Mouse (Mus musculus): ENCODE data around the gene Aldoc.

Aldoc gene

DNA sequence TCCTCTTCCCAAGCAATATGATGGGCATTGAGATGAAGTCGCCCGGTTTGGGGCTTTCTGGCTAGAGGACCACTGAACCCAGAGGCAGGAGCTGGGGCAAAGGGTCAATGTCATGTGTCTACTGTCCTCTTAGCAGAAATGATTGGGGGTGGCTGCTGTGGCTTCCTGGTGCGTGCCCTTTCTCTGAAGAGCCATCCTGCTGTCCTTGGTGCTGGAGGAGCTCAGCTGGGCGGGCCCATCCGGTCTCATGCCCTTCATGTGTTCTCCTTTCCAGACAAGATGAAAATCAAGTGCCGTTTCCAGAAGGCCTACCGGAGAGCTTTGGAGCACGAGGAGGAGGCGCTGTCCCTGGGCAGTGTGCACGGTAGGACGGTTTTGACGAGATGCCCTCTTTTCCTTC, 9.9 kb downstream of the Aldoc start:
- no peak for DNase-seq (ENCODE audit: low spot score in 2 of 2)

DNA sequence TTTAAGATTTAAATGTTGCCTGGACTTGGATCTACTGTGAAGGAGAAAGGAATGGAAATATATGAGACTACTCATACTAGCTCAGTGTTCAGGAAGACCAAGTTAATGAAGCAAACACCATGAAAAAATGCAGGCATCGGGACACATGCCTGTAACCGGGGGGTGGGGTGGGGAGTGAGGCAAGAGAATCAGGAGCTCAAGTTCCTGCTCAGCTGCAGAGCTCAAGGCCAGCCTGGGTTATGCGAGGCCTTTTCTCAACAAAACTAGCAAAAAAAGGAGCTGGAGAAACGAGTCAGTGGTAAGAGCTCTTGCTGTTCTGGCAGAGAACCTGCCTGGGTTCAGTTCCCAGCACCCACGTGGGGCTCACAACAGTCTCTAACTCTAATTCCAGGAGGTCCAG, 11.2 kb downstream of the Aldoc start:
- no peak for DNase-seq (ENCODE audit: low spot score in 2 of 2)

DNA sequence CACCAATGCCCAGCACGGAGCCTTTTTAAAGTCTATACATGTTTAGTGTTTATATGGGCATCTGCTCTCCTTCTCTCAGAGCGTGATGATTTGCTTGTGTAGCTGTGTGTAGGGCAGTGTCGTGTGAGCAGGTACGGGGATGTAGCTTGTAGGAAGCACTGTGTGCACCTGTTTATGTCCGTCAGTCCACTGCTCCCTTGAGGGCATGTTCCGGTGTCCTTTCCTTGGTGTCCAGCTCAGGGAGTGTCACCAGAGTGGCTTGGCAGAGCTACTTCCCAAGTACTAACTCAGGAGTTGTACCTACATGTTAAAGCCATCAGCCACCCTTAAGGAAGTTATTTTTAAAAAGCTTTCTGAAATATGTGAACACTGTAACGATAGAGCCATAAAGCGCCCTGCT, 14.3 kb downstream of the Aldoc start:
- DNase-seq (ENCODE audit: low spot score in 2 of 2), result no peak

DNA sequence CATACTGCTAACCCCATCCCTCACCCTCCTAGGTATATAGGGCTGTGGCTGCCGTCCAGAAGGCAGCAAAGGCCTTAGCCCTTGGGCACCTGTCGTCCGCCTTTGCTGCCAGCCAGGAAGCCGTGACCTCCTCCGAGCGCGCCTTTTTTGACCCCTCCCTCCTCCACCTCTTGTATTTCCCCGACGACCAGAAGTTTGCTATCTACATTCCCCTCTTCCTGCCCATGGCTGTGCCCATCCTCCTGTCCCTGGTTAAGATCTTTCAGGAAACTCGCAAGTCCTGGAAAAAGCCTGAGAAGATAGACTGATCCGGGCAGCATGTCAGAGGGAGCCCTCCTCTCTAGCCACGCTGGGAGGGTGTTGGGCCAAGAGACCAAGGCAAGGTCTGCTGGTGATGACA, 18.9 kb downstream of the Aldoc start:
- DNase-seq (ENCODE audit: low spot score in 2 of 2), result no peak

DNA sequence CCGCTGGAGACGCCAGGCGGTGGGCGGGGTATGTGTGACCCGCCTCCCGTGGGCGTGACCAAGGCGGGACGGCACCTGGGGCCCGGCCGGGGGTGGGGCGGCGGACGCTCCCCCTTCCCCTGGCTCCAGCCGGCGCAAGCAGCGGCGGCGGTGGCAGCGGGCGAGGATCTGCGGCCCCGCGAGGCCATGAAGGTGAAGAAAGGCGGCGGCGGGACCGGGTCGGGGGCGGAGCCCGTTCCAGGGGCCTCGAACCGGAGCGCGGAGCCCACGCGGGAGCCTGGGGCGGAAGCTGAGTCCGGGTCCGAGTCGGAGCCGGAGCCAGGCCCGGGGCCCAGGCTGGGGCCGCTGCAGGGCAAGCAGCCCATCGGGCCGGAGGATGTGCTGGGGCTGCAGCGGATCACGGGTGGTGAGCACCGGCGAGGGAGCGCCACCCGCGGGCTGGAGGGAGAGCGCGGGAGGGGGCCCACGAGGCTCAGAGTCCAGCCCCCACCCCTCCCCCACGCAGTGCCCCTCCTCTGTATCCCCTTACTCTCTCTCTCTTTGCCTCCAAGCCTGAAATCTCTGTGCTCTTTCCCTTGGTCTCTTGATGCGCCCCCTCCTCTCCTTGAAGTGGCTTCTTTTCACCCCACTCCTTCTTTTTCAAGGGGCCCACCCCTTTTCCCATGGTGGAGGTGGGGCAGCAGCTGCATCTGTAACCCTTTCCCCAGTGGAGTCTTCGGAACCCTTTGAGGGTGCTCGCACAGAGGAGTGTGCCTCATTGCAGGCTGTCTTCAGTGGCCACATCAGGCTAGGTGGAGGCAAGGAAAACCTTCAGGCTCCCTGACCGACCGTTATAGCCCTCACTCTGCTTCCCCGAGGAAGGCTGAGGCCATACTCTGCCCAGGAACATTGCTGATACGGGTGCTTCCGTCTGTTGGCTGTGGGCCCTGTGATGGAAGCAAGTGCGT, 20.9 kb downstream of the Aldoc start, which contains the start of gene Unc119:
TSS of gene Unc119 (plus strand) at position 102 of the 947 bp plus-strand sequence.
- peak; percentile 37 to 53 for DNase-seq (ENCODE audit: low spot score in 2 of 2)

DNA sequence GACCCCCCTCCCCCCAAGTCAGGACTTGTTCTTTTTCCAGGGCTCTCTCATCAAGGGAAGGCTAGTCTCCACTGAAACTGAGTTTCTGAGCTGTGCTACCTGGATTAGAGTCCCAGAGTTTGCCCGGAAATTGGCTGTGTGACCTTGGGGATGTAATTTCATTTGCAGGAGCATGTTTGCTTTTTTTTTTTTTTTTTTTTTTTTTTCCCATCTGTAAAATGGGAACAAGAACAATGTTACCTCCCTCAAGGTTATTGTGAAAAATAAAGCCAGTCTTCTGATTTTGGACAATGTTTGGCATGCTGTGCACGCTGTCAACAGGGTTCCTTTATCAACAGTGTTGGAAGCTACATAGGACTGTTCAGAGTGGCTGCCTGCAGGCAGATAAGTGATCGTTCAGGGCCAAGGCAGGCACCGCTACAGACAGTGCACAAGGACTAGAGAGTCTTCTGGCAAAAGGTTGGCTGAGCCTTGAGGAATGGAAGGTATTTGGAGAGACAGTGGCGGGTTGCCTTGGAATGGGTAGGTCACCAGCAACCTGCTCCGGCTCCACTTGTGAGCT, 21.6 kb downstream of the Aldoc start:
- no peak for DNase-seq (ENCODE audit: low spot score in 2 of 2)

DNA sequence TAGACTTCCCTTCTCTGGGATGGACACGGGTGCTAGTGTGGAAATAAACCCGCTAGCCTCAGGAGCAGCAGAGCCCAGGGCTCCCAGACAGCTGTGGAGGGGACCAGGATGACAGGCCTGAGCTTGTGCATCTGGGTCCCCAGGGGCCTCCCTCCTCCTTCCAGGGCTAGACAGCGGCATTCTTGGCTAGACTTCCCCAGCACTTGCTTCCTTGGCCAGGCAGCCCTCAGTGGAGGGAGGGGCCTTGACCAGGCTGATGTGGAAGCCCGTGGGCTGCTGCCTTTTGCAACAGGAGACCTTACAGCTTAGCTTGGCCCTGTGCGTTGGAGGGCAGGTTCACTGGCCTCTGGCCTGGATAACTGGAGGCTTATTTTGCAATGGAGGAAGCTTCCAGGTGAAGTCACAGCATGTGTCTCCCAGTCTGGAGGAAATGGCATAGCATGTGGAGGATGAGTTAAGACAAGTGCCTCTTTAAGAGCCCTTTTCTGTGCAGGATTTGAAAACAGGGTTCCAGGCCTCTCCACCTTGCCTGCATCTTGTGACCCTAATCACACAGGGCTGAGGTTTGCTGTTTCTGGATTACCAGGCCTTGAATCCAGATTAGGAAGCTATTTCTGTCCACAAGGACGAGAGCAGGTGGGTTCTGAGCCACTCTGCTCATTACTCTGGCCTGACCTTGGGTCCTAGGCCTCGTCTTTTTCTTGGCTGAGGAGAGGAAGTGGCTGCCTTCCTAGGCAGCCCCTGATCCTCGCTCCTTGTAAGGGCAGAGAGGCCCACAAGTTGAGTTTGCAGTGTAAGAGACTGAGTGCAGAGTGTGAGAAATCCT, 22.3 kb downstream of the Aldoc start:
- no peak for DNase-seq (ENCODE audit: low spot score in 2 of 2)

DNA sequence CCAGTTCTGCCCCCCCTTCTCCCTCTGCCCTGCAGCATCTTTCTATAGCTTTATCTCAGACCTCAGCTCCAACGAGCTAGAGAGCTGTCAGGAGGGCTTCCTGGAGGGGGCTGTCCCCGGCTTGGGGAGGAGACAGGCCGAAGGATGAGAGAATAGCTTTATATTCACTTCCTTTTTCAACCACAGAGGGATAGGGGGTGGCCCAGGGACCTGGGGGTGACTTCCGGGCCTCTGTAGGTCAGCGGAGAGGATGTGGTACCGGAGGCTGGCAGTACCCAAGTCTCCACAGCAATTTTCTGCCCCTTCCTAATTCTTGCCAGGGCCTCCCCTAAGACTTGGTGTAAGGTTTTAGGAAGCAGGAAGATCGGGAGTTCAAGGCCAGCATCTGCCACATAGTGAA, 23.0 kb downstream of the Aldoc start:
- DNase-seq (ENCODE audit: low spot score in 2 of 2), result no peak

DNA sequence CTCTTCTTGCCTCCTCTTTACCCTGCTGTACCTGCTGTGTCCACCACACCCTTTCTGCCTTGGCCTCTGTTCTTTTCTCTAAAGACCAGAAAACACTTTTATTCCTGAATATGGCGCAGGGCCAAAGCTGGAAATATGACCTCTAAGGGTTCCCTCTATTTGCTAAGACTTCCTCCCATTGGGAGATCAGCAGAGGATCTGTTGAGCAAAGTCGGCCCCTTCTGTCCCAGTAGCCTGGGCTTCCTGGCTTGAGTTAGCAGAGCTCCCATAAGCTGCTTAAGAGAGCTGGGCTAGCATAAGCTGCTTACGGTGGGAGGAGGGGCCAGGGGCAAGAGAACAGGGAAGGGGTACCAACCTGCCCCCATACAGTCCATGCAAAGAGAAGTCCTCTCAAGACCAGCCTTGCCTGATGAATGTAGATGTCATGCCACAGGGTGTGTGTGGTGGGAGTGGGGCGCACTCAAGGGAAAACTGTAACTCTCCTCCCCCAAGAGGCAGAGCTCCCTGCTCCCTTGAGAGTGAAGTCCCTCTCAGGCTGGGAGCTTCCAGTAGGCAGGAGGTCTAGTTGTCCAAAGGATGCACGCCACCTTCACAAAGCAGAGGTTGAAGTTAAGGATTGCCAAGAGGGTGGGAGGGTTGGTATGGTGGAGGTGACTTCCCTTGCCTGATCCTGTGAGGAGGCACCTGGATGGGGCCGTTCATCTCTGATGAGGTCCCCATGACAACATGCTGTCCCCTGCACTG, 23.7 kb downstream of the Aldoc start:
- no peak for DNase-seq (ENCODE audit: low spot score in 2 of 2)

DNA sequence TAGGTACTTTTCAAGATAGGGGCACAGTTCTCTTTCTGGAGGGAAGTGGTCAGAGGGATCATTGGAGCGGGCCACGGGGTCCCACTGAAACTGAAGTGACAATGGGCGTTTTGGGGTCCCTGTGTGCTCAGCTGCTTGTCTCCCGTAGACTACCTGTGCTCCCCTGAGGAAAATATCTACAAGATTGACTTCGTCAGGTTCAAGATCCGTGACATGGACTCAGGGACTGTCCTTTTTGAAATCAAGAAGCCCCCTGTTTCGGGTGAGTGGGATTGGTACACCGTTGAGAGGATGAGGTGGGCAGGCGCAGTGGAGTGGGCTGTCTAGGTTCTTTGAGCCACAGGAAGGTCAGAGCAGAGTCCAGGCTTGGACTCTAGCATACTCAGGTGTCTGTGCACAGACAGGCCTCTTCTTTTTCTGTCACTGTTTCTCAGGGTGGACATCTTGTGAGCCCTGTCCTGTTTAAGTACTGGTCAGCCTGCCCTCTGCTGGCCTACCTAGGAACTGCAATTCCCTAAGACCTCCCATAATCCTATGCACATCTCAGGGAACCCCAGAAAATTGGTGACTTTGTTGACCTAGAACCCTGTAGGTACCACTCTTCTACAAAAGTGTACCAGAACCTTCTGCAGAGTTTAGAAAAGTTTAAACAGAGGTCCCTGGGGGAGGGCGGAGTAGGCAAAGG, 24.4 kb downstream of the Aldoc start:
- no peak for DNase-seq (ENCODE audit: low spot score in 2 of 2)

DNA sequence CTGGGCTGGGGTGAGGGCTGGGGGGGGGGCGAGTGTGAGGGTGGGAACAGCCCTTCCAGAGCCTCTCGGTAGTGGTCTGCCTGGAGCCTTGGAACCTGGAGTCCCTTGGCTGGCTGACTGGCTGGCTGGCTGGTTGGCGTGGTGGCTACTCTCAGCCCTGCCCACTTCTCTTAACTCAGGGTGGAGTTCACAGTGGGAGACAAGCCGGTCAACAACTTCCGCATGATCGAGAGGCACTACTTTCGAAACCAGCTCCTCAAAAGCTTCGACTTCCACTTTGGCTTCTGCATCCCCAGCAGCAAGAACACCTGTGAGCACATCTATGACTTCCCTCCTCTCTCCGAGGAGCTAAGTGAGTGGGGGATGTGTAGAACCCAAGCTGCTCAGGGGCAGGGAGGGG, 25.1 kb downstream of the Aldoc start:
- DNase-seq (ENCODE audit: low spot score in 2 of 2), result no peak

DNA sequence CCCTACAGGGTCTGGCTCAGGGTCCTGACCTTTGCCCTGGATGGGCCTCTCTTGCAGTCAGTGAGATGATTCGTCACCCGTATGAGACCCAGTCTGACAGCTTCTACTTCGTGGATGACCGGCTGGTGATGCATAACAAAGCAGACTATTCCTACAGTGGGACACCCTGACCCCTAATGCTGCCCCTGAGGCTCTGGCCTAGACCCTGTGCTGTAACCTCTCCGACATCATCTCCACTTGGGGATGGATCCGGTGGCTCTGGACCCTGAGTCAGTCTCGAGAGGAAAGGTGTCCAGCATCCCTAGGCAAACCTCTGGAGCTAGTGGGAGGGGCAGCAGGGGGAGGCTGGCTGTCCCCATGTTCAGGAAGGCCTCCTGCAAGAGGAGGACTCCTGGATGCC, 25.7 kb downstream of the Aldoc start:
- no peak for DNase-seq (ENCODE audit: low spot score in 2 of 2)

DNA sequence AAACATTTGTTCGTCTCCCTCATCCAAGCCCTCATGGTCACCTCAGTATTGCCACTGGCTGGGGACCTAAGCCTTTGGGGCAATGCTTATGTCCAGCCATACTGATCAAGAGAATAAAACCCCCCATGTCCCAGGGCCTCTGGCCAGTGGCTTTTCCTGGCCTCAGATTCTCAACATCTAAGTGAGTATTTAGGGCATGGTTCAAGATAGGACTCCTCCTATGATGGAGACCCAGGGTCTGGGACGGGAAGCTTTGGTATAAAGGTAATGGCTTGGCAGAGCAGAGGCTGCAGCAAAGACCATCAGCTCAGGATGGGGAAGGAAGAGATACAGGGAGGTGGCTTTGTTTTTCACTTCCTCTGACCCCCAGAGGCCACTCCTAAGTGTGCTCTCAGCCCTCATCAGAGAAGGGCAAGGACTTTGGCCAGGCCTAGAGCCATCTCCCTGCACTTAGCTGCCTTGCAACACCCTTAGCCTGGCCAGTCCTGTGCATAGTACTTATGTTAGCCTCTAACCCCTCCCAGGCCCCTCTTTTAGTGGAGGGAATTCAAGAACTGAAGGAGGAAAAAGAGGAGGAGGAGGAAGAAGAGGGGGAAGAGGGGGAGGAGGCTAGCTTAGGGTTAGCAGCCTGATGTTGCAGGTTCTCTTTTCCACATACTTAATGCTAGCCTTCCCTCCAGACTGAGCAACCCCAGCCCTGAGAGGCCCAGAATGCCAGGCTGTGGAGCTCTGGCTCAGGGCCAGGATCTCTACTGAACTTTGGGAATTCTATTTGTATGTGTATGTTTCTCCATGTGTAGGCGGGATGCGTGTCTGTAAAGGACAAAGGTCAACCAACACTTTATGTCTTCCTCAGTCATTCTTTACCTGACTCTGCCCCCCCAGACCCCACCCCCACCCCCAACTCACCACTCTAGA, 26.9 kb downstream of the Aldoc start:
- DNase-seq (ENCODE audit: low spot score in 2 of 2), result no peak

DNA sequence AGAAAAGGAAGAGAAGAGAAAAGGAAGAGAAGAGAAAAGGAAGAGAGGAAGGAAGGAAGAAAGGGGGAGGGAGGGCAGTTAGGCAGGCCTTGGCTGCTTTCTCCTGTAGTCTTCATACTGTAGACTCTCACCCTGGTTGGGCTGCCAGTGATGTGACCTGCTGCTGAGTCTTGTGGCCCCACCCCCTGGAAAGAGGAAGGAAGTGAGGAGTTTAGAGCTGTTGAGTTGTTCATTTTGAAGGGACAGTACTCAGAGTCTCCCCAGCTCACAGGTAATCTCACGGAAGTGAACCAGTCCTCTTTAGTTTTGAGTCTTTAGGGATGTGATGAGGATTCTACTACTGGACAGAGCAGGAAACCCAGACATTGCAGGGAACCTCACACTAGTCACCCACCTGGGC, 30.3 kb downstream of the Aldoc start:
- no peak for DNase-seq (ENCODE audit: low spot score in 2 of 2)

DNA sequence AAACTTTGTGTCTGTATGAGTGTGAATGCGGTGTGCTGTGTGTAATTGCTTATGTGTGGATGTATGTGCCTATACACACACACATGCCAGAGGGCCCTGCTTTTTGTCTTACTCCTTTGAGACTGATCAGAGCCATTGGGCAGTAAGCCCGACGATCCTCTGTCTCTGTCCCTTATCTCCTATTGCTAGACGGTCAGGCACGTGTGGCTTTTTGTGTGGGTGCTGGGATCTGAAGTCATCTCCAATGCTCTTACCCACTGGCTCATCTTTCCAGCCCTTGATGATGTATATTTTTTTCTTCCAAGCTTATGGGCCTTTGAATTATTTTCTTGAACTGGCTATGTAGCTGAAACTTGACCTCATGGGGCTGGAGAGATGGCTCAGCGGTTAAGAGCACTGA, 32.1 kb downstream of the Aldoc start:
- no peak for DNase-seq (ENCODE audit: low spot score in 2 of 2)

DNA sequence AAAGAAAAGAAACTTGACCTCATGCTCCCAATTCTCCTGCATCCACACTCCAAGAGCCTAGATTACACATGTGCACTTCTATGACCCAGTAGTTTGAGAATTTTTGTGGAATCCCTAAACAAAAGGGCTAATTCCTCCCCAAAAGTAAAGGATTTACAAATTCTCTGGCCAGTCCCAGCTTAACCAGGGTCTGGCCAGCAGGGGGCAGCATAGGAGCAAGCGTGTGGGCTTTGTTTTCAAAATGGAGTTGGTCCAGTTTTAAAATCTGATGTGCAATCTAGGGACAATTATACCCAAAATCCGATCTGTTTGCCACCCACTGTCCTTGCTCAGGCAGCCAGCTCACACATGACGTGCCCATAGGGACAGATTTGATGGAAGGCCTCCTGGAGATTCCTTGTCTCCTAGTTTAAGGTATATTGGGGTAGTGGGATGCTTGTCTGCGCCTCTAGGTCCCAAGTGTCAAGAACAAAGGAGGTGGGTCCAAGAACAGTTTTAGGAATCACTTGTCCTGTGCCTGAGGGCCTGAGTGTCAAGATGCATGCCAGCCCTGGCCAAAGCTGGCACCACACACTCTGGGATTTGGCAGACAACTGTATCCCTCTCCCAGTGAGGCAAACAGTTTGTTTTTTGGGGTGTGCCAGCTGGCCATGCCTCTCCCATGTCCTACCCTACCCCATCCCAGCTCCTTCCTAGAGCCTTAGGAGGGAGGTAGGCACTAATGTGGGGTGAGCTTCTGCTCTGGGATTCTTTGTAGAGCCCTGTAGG, 32.9 kb downstream of the Aldoc start:
- DNase-seq (ENCODE audit: low spot score in 2 of 2), result no peak

DNA sequence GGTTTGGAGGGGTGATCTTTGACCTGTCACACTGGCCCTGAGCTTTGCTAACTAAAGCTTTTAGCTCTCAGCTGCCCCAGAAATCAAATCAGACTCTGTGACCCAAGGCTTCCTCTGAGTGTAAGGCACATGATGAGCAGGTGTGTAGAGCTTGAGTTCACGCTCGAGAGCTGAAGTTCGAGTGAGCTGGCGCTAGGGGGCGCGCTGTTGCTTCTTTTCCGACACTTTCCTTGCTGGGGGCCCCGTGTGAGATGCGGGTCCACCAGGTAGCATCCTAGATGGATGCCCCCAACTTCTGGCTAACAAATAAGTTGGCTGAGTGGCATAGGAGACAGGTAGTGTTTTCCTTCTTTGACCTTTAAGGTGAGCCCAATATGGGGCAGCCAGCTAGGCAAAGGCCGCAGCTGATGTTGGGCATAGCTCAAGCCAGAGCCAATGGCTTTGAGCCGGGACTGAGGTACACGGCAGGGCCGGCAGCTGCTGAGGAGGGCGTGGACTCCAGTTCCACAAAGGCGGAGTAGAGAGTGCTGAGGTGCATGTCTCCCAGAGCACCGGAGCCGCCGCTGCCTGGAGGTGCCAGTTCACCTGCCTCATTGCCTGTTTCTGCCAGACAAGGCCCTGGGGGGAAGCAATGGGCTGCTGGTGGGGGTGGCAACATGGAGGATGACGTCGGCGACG, 35.7 kb downstream of the Aldoc start:
- no peak for DNase-seq (ENCODE audit: low spot score in 2 of 2)

DNA sequence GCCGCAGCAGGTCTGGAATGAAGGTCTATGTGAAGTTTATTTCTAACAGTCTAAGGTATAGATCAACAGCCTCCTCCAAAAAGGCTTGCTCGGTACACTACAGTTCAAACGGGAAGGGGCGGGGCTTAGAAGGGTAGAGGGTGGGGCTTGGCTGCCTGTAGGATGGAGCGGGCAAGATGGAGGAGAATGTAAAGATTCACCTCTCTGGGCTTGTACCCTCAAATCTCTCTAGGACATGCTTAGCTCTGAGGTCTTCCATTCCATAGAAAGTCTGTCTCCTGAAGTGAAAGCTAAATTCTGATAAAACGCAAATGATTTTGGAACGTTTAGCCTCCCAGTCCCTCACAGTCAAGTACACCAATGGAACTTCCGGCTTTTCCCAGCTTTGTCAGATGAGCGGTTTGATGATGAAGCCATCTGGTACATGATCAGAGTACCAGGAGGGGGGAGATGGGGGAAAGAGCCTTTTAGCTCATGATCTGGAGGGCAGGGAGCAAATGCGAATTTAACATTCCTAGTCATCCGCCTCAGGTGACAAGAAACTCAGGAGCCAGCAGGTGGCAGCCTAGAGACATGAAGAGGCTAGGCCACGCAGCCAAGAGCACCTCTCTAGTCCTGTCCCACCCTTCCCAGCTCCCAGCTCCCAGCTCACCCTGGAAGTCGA, 37.5 kb downstream of the Aldoc start:
- DNase-seq (ENCODE audit: low spot score in 2 of 2), result peak in 1 of 2 experiments; percentile 48

Measured in right cerebral cortex, postnatal 36 days (tissue).